Mouse (Mus musculus) heart, embryonic 11.5 days (tissue): ENCODE results near the gene Adrm1. TPM values are rescaled to one million over a fixed set of nuclear protein-coding genes. Genes with fewer than 3 reads are reported as not detected.

Source experiments
- ATAC-seq: fragments of 200-750 bp; cut with Nextera tagmentation; replicated peaks from 2 replicates; pipeline ENCODE4 v1.8.0; 2017; ENCODE audit warnings: moderate library complexity; ENCODE audit not compliant: insufficient number of reproducible peaks, low FRiP score, low TSS enrichment
- H3K27ac ChIP-seq: fragments of 300-500 bp; sonication (generic); 2 replicates; pipeline ENCODE4 v1.5.1; 2014; ENCODE audit warnings: mild to moderate bottlenecking, low read depth, low read length
- H3K27me3 ChIP-seq: fragments of 300-500 bp; sonication (generic); 2 replicates; pipeline ENCODE4 v1.6.1; 2014; ENCODE audit warnings: mild to moderate bottlenecking, low read length, mixed read lengths; ENCODE audit not compliant: control insufficient read depth, insufficient read depth
- H3K36me3 ChIP-seq: fragments of 300-500 bp; sonication (generic); 2 replicates; pipeline ENCODE4 v1.6.1; 2014; ENCODE audit warnings: mild to moderate bottlenecking, low read length, moderate library complexity, mixed read lengths; ENCODE audit not compliant: control insufficient read depth, insufficient read depth
- H3K4me1 ChIP-seq: fragments of 300-500 bp; sonication (generic); 2 replicates; pipeline ENCODE4 v1.6.1; 2014; ENCODE audit warnings: low read length; ENCODE audit not compliant: control insufficient read depth, insufficient read depth
- H3K4me2 ChIP-seq: fragments of 300-500 bp; sonication (generic); 2 replicates; pipeline ENCODE4 v1.6.1; 2014; ENCODE audit warnings: mild to moderate bottlenecking, moderate library complexity
- H3K4me3 ChIP-seq: fragments of 300-500 bp; sonication (generic); 2 replicates; pipeline ENCODE4 v1.5.1; 2014; ENCODE audit warnings: low read depth, low read length
- H3K9ac ChIP-seq: fragments of 300-500 bp; sonication (generic); 2 replicates; pipeline ENCODE4 v1.6.1; 2014; ENCODE audit warnings: mild to moderate bottlenecking, low read depth, low read length, moderate library complexity
- H3K9me3 ChIP-seq: fragments of 300-500 bp; sonication (generic); replicated peaks from 2 replicates; pipeline ENCODE4 v1.6.1; 2016; ENCODE audit warnings: low read length; ENCODE audit not compliant: control insufficient read depth
- WGBS: fragments of 180-500 bp; shearing (Covaris S2); extraction: QIAGEN DNeasy Blood & Tissue Kit; methylation state at CpG from one replicate; pipeline ENCODE4 v1.1.7; 2014; ENCODE audit not compliant: insufficient replicate concordance; 5-methylcytosine and 5-hydroxymethylcytosine counted together
- polyA plus RNA-seq: library from polyadenylated mRNA; unstranded; fragments of >200 nt; fragmentation: Nextera tagmentation; extraction: Ambion mirVana; gene quantifications from 2 replicates; pipeline ENCODE4 v1.2.1, GENCODE M21; 2014

The Adrm1 gene
- polyA plus RNA-seq = 121 and 126 TPM in 2 replicates

GRCm38 (mm10) chr2:180170806-180171521 is at the start of gene Adrm1:
Gene Adrm1, plus strand, starts transcription at chr2:180171485.
- peaks cover 10% of the 10 kb centered on the region for H3K36me3 ChIP-seq
- peak within 1 kb of the TSS; percentile 93 for H3K27ac ChIP-seq
- H3K27me3 ChIP-seq = no peaks in the 10 kb centered on the region
- H3K4me3 ChIP-seq = peak within 1 kb of the TSS; percentile 96
- peak within 1 kb of the TSS; percentile 94 for H3K4me2 ChIP-seq
- WGBS = 4% methylated on average over 41 of the region's 41 CpGs
- peak within 1 kb of the TSS; percentile 97 for H3K9ac ChIP-seq
- peak; percentile 98 for ATAC-seq
- peaks cover 16% of the 10 kb centered on the region; the same call in 1 of the 2 replicates for H3K4me1 ChIP-seq
- H3K9me3 ChIP-seq = no peaks in the 10 kb centered on the region

- Histone ChIP-seq H3K4me1 (peaks cover 20% of the 10 kb centered on the region), H3K4me2 (no peak overlapping the region), H3K27me3 (no peaks in the 10 kb centered on the region), H3K36me3 (no peaks in the 10 kb centered on the region), H3K27ac (no peak overlapping the region), H3K9me3 (no peaks in the 10 kb centered on the region), H3K4me3 (no peak overlapping the region), H3K9ac (no peak overlapping the region)
- 79% methylated on average over 2 of the region's 2 CpGs for WGBS
- ATAC-seq = no peak
Measured at GRCm38 (mm10) chr2:180124192-180124591, 47.1 kb upstream of the Adrm1 start.

GRCm38 (mm10) chr2:180126195-180126594 is 45.1 kb upstream of the Adrm1 start:
- H3K36me3 ChIP-seq = no peaks in the 10 kb centered on the region
- no peak overlapping the region for H3K27ac ChIP-seq
- ATAC-seq = no peak
- H3K4me2 ChIP-seq = no peak overlapping the region
- H3K4me1 ChIP-seq = peaks cover 13% of the 10 kb centered on the region; the same call in 1 of the 2 replicates
- H3K4me3 ChIP-seq = no peak overlapping the region
- 29% methylated on average over 4 of the region's 4 CpGs for whole genome bisulfite sequencing
- no peaks in the 10 kb centered on the region for H3K9me3 ChIP-seq
- H3K27me3 ChIP-seq = no peaks in the 10 kb centered on the region
- no peak overlapping the region for H3K9ac ChIP-seq

GRCm38 (mm10) chr2:180127675-180128074 is 43.6 kb upstream of the Adrm1 start:
- Histone ChIP-seq H3K4me2 (no peak overlapping the region), H3K9ac (no peak overlapping the region), H3K9me3 (no peaks in the 10 kb centered on the region), H3K4me1 (peaks cover 13% of the 10 kb centered on the region), H3K36me3 (no peaks in the 10 kb centered on the region), H3K27ac (no peak overlapping the region), H3K27me3 (no peaks in the 10 kb centered on the region), H3K4me3 (no peak overlapping the region)
- WGBS = 69% methylated on average over 1 of the region's 1 CpGs
- no peak for ATAC-seq

- peak overlapping the region; percentile 54 for H3K27ac ChIP-seq
- H3K9me3 ChIP-seq = no peaks in the 10 kb centered on the region
- H3K4me3 ChIP-seq = no peak overlapping the region
- H3K9ac ChIP-seq = no peak overlapping the region
- WGBS = 58% methylated on average over 4 of the region's 4 CpGs
- no peak overlapping the region for H3K4me2 ChIP-seq
- no peaks in the 10 kb centered on the region for H3K27me3 ChIP-seq
- no peak for ATAC-seq
- H3K36me3 ChIP-seq = no peaks in the 10 kb centered on the region
- peaks cover 19% of the 10 kb centered on the region for H3K4me1 ChIP-seq
Measured at GRCm38 (mm10) chr2:180133231-180133630, 38.1 kb upstream of the Adrm1 start.

- Histone ChIP-seq H3K9me3 (no peaks in the 10 kb centered on the region), H3K4me2 (no peak overlapping the region), H3K36me3 (no peaks in the 10 kb centered on the region), H3K27ac (peak overlapping the region; percentile 54), H3K9ac (no peak overlapping the region), H3K4me3 (no peak overlapping the region), H3K27me3 (no peaks in the 10 kb centered on the region), H3K4me1 (peaks cover 18% of the 10 kb centered on the region; the same call in 1 of the 2 replicates)
- 70% methylated on average over 3 of the region's 3 CpGs for WGBS
- no peak for ATAC-seq
Measured at GRCm38 (mm10) chr2:180133911-180134310, 37.4 kb upstream of the Adrm1 start.

- no peak overlapping the region for H3K4me2 ChIP-seq
- H3K36me3 ChIP-seq = no peaks in the 10 kb centered on the region
- peaks cover 18% of the 10 kb centered on the region; the same call in 1 of the 2 replicates for H3K4me1 ChIP-seq
- H3K4me3 ChIP-seq = no peak overlapping the region
- no peaks in the 10 kb centered on the region for H3K9me3 ChIP-seq
- H3K27ac ChIP-seq = no peak overlapping the region
- H3K27me3 ChIP-seq = no peaks in the 10 kb centered on the region
- no peak for ATAC-seq
- WGBS = 58% methylated on average over 5 of the region's 5 CpGs
- H3K9ac ChIP-seq = no peak overlapping the region
Measured at GRCm38 (mm10) chr2:180135414-180135813, 35.9 kb upstream of the Adrm1 start.

- Histone ChIP-seq H3K4me2 (no peak overlapping the region), H3K27me3 (no peaks in the 10 kb centered on the region), H3K36me3 (peaks cover 14% of the 10 kb centered on the region; the same call in 1 of the 2 replicates), H3K4me3 (no peak overlapping the region), H3K27ac (no peak overlapping the region), H3K9me3 (no peaks in the 10 kb centered on the region), H3K4me1 (0 out of 2 replicates have a peak, but pooled peaks cover 2% of the 10 kb centered on the region), H3K9ac (no peak overlapping the region)
- WGBS = 83% methylated on average over 2 of the region's 2 CpGs
- no peak for ATAC-seq
Measured at GRCm38 (mm10) chr2:180146091-180146490, 25.2 kb upstream of the Adrm1 start.

- H3K4me2 ChIP-seq = no peak overlapping the region
- ATAC-seq = no peak
- H3K4me3 ChIP-seq = no peak overlapping the region
- peaks cover 14% of the 10 kb centered on the region; the same call in 1 of the 2 replicates for H3K36me3 ChIP-seq
- no peak overlapping the region for H3K9ac ChIP-seq
- peak overlapping the region; percentile 42 for H3K27ac ChIP-seq
- H3K4me1 ChIP-seq = 0 out of 2 replicates have a peak, but pooled peaks cover 2% of the 10 kb centered on the region
- H3K27me3 ChIP-seq = no peaks in the 10 kb centered on the region
- WGBS = 63% methylated on average over 6 of the region's 6 CpGs
- H3K9me3 ChIP-seq = no peaks in the 10 kb centered on the region
Measured at GRCm38 (mm10) chr2:180147379-180147778, 23.9 kb upstream of the Adrm1 start.
